Mouse (Mus musculus) gastrocnemius, postnatal 10 days (tissue): ENCODE measurements around the gene Gm17268. TPM values are rescaled to one million over a fixed set of nuclear protein-coding genes. Genes with fewer than 3 reads are reported as not detected.

Experiments
- DNase-seq: peaks from one replicate; pipeline ENCODE4 v3.0.0; 2021; ENCODE audit warnings: mixed read lengths
- long read RNA-seq, 2 experiments: library from polyadenylated mRNA; stranded (forward); transcript quantifications; one replicate each; pipeline ENCODE4 v2.0.0; 2021
- total RNA-seq, 2 experiments: library from RNA; stranded (reverse); gene quantifications; 2 replicates each; pipeline ENCODE4 v1.2.3; 2021

Gm17268 gene
- not detected for total RNA-seq
- long read RNA-seq, experiment 1 = 0 reads
- long read RNA-seq, experiment 2 = 0 reads

GRCm38 (mm10) chr11:82038535-82038934 lies at the start of gene Gm17268:
TSS of gene Gm17268 (minus strand) at chr11:82038562.
- no peak for DNase-seq

- DNase-seq = no peak
These were observed 46.0 kb upstream of the Gm17268 start for GRCm38 (mm10) chr11:82084360-82084759.

GRCm38 (mm10) chr11:82080865-82081264 lies 42.5 kb upstream of the Gm17268 start:
- DNase-seq = no peak

GRCm38 (mm10) chr11:82078136-82078730 lies 39.9 kb upstream of the Gm17268 start:
- no peak for DNase-seq

GRCm38 (mm10) chr11:82077031-82077430 lies 38.7 kb upstream of the Gm17268 start:
- no peak for DNase-seq

GRCm38 (mm10) chr11:82073686-82074085 lies 35.3 kb upstream of the Gm17268 start:
- DNase-seq = no peak

- no peak for DNase-seq
These were observed 34.6 kb upstream of the Gm17268 start for GRCm38 (mm10) chr11:82072984-82073383.

GRCm38 (mm10) chr11:82072374-82072773 lies 34.0 kb upstream of the Gm17268 start:
- no peak for DNase-seq

GRCm38 (mm10) chr11:82071076-82071475 lies 32.7 kb upstream of the Gm17268 start:
- no peak for DNase-seq

- DNase-seq = no peak
These were observed 28.7 kb upstream of the Gm17268 start for GRCm38 (mm10) chr11:82066953-82067571.

GRCm38 (mm10) chr11:82063454-82063853 lies 25.1 kb upstream of the Gm17268 start:
- DNase-seq = no peak

GRCm38 (mm10) chr11:82062226-82062625 lies 23.9 kb upstream of the Gm17268 start:
- DNase-seq = no peak

GRCm38 (mm10) chr11:82057646-82058045 lies 19.3 kb upstream of the Gm17268 start, which contains the start of gene Ccl11:
TSS of gene Ccl11 (plus strand) at chr11:82057823.
- no peak for DNase-seq

- no peak for DNase-seq
These were observed 15.5 kb upstream of the Gm17268 start for GRCm38 (mm10) chr11:82053849-82054248.

GRCm38 (mm10) chr11:82047746-82048415 lies 9.5 kb upstream of the Gm17268 start:
- peak; percentile 45 for DNase-seq

GRCm38 (mm10) chr11:82045471-82045870 lies 7.1 kb upstream of the Gm17268 start, which contains the start of gene Ccl7:
TSS of gene Ccl7 (plus strand) at chr11:82045712.
- DNase-seq = peak; percentile 25

- no peak for DNase-seq
These were observed 3.3 kb upstream of the Gm17268 start for GRCm38 (mm10) chr11:82041671-82042080.

- DNase-seq = no peak
These were observed 834 bp upstream of the Gm17268 start for GRCm38 (mm10) chr11:82039132-82039660.

- no peak for DNase-seq
These were observed 2.5 kb downstream of the Gm17268 start for GRCm38 (mm10) chr11:82035857-82036256.

- DNase-seq = peak; percentile 70
These were observed 3.0 kb downstream of the Gm17268 start, which contains the start of gene Ccl2 for GRCm38 (mm10) chr11:82035356-82035755. TSS of gene Ccl2 (plus strand) at chr11:82035571.

GRCm38 (mm10) chr11:82034446-82034845 lies 3.9 kb downstream of the Gm17268 start:
- DNase-seq = no peak

- peak; percentile 82 for DNase-seq
These were observed 5.6 kb downstream of the Gm17268 start for GRCm38 (mm10) chr11:82032678-82033344.
